Mouse (Mus musculus) brown adipose tissue, adult 24 weeks (tissue): ENCODE measurements around the gene Col24a1. TPM values are rescaled to one million over a fixed set of nuclear protein-coding genes. Genes with fewer than 3 reads are reported as not detected.

ENCODE experiments used
- H3K27ac ChIP-seq: fragments of 200-500 bp; replicated peaks from 2 replicates; pipeline ENCODE4 v1.5.1; 2012; ENCODE audit warnings: low read depth, mild to moderate bottlenecking, low read length
- H3K4me1 ChIP-seq: fragments of 200-500 bp; 2 replicates; pipeline ENCODE4 v1.6.1; 2012; ENCODE audit warnings: low read length, mixed read lengths; ENCODE audit not compliant: control insufficient read depth, insufficient read depth, insufficient read length
- H3K4me3 ChIP-seq: fragments of 200-500 bp; 2 replicates; pipeline ENCODE4 v1.5.1; 2012; ENCODE audit warnings: low read depth, mild to moderate bottlenecking, low read length, moderate library complexity; ENCODE audit not compliant: insufficient read depth
- polyA plus RNA-seq: library from polyadenylated mRNA; stranded (reverse); fragments of >200 nt; gene quantifications from 2 replicates; pipeline ENCODE4 v1.2.4, GENCODE M21; 2012; ENCODE audit not compliant: missing spikeins, insufficient read depth, insufficient read length

Col24a1 gene
- polyA plus RNA-seq, 1 experiment = not detected

GRCm38 (mm10) chr3:145325402-145325801 lies 33.1 kb downstream of the Col24a1 start:
- no peak overlapping the region for H3K27ac ChIP-seq
- H3K4me3 ChIP-seq = no peak overlapping the region
- no peaks in the 10 kb centered on the region for H3K4me1 ChIP-seq

- Histone ChIP-seq H3K27ac (no peak overlapping the region), H3K4me3 (no peak overlapping the region), H3K4me1 (no peaks in the 10 kb centered on the region)
These were observed 39.4 kb downstream of the Col24a1 start for GRCm38 (mm10) chr3:145331642-145332041.

- Histone ChIP-seq H3K4me3 (no peak overlapping the region), H3K4me1 (no peaks in the 10 kb centered on the region), H3K27ac (no peak overlapping the region)
These were observed 41.8 kb downstream of the Col24a1 start for GRCm38 (mm10) chr3:145334046-145334445.

GRCm38 (mm10) chr3:145337161-145337560 lies 44.9 kb downstream of the Col24a1 start:
- Histone ChIP-seq H3K27ac (no peak overlapping the region), H3K4me3 (no peak overlapping the region), H3K4me1 (no peaks in the 10 kb centered on the region)

GRCm38 (mm10) chr3:145339851-145340499 lies 47.7 kb downstream of the Col24a1 start:
- H3K27ac ChIP-seq = no peak overlapping the region

GRCm38 (mm10) chr3:145348690-145349089 lies 56.4 kb downstream of the Col24a1 start:
- H3K4me3 ChIP-seq = no peak overlapping the region
- no peak overlapping the region for H3K27ac ChIP-seq
- H3K4me1 ChIP-seq = no peaks in the 10 kb centered on the region

More at GRCm38 (mm10) chr3:145339851-145340499, 47.7 kb downstream of the Col24a1 start:
- no peak overlapping the region for H3K4me3 ChIP-seq
- no peaks in the 10 kb centered on the region for H3K4me1 ChIP-seq

GRCm38 (mm10) chr3:145353951-145354350 lies 61.7 kb downstream of the Col24a1 start:
- H3K4me3 ChIP-seq = no peak overlapping the region
- H3K27ac ChIP-seq = no peak overlapping the region
- H3K4me1 ChIP-seq = no peaks in the 10 kb centered on the region

GRCm38 (mm10) chr3:145356865-145357487 lies 64.7 kb downstream of the Col24a1 start:
- Histone ChIP-seq H3K4me1 (no peaks in the 10 kb centered on the region), H3K4me3 (no peak overlapping the region), H3K27ac (no peak overlapping the region)

- Histone ChIP-seq H3K4me1 (no peaks in the 10 kb centered on the region), H3K4me3 (no peak overlapping the region), H3K27ac (no peak overlapping the region)
These were observed 73.0 kb downstream of the Col24a1 start for GRCm38 (mm10) chr3:145365227-145365626.

GRCm38 (mm10) chr3:145367176-145367717 lies 75.0 kb downstream of the Col24a1 start:
- Histone ChIP-seq H3K27ac (no peak overlapping the region), H3K4me3 (no peak overlapping the region), H3K4me1 (no peaks in the 10 kb centered on the region)

- Histone ChIP-seq H3K4me1 (no peaks in the 10 kb centered on the region), H3K27ac (no peak overlapping the region), H3K4me3 (no peak overlapping the region)
These were observed 84.0 kb downstream of the Col24a1 start for GRCm38 (mm10) chr3:145376298-145376697.

GRCm38 (mm10) chr3:145383095-145383494 lies 90.8 kb downstream of the Col24a1 start:
- no peak overlapping the region for H3K4me3 ChIP-seq
- H3K4me1 ChIP-seq = no peaks in the 10 kb centered on the region
- no peak overlapping the region for H3K27ac ChIP-seq

- Histone ChIP-seq H3K4me1 (no peaks in the 10 kb centered on the region), H3K27ac (no peak overlapping the region), H3K4me3 (no peak overlapping the region)
These were observed 94.2 kb downstream of the Col24a1 start for GRCm38 (mm10) chr3:145386434-145386833.

GRCm38 (mm10) chr3:145390681-145391080 lies 98.4 kb downstream of the Col24a1 start:
- no peak overlapping the region for H3K4me3 ChIP-seq
- no peak overlapping the region for H3K27ac ChIP-seq
- H3K4me1 ChIP-seq = no peaks in the 10 kb centered on the region

GRCm38 (mm10) chr3:145391986-145392659 lies 99.9 kb downstream of the Col24a1 start:
- Histone ChIP-seq H3K4me3 (no peak overlapping the region), H3K27ac (no peak overlapping the region), H3K4me1 (no peaks in the 10 kb centered on the region)
